Mouse (Mus musculus) adipose tissue, adult 10 weeks (tissue): ENCODE results near the gene Olfr913. TPM values are rescaled to one million over a fixed set of nuclear protein-coding genes. Genes with fewer than 3 reads are reported as not detected.

Experiments
- polyA plus RNA-seq: library from polyadenylated mRNA; stranded (reverse); fragments of 350-450 nt; fragmentation: Illumina TruSeq; extraction: RNeasy Lipid Tissue Mini Kit (QIAGEN cat#74804); gene quantifications from one replicate; pipeline ENCODE4 v1.2.3, GENCODE M21; 2014; ENCODE audit warnings: low read depth, low replicate concordance

Olfr913 gene
- polyA plus RNA-seq: not detected

DNA sequence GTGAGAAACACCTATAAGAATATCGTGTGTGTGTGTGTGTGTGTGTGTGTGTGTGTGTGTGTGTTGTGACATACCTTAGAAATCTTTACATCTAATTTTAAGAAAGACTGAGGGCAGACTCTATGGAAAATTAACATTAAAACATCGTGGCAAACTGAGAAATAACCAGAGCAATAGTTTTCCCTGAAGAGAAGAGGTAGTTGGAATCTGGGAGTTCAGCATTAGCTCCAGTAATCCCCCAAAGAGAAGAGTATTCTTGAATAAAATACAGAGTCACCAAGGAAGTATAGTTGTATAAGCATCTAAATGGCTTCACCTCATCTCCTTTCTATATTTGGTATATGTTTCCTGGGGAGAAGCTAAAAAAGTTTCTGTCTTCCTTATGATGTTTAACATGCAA is at the start of gene Olfr913:
Olfr913 (plus strand) TSS at position 301 of the 400 bp plus-strand sequence.

DNA sequence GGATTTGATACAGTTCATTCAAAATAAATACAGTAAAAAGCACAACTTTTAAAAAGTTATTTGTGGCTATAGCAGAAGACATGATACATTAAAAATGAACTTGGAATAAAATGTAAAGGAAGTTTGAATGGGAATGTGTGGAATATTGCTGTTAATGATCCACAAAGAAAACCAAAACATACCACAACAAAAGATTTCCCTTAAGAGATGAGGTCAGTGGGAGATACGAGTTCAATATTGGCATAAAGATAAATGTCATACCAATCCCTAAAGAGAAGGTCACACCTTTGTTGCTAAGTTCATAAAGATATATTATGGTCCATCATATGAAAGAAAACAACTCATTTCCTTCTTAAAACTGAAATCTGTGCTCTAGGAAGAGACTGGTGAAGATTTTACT is 12.7 kb upstream of the Olfr913 start, which contains the start of gene Olfr912:
Olfr912 (plus strand) TSS at position 301 of the 400 bp plus-strand sequence.

DNA sequence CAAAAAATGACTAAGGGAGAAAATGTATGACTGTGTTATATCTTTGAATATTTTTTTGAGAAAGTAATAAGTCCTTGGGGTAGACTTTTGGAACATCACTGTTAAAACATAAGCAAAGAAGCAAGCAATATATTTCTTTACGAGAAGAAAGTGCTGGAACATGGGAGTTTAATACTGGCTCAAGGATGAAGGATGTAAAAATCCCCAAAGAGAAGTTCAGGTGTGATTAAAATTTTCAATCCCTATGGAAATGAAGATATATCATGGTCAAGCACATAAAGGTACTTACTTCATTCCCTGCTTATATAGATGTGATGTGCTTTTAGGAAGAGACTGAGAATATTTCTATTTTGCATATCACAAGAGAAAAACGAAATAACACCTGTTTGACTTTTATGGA is 12.2 kb downstream of the Olfr913 start, which contains the start of gene Olfr914:
Olfr914 (plus strand) TSS at position 301 of the 400 bp plus-strand sequence.

Other genes starting within 250 kb of the Olfr913 start
- gene Olfr898, start 244.3 kb upstream of the Olfr913 start, polyA plus RNA-seq: not detected
- gene Olfr250, start 225.9 kb upstream of the Olfr913 start, polyA plus RNA-seq: not detected
- gene Olfr251, start 215.7 kb upstream of the Olfr913 start, polyA plus RNA-seq: not detected
- gene Olfr147, start 191.1 kb upstream of the Olfr913 start, polyA plus RNA-seq: not detected
- not detected for gene Olfr901, start 163.3 kb upstream of the Olfr913 start, polyA plus RNA-seq
- not detected for gene Olfr902, start 145.1 kb upstream of the Olfr913 start, polyA plus RNA-seq
- gene Olfr904, start 129.6 kb upstream of the Olfr913 start, polyA plus RNA-seq: not detected
- not detected for gene Olfr905, start 121.7 kb upstream of the Olfr913 start, polyA plus RNA-seq
- not detected for gene Olfr906, start 105.7 kb upstream of the Olfr913 start, polyA plus RNA-seq
- gene Olfr907, start 97.0 kb upstream of the Olfr913 start, polyA plus RNA-seq: not detected
- gene Olfr911-ps1, start 71.2 kb upstream of the Olfr913 start, polyA plus RNA-seq: not detected
- not detected for gene Olfr910, start 54.9 kb upstream of the Olfr913 start, polyA plus RNA-seq
- not detected for gene Olfr912, start 12.6 kb upstream of the Olfr913 start, polyA plus RNA-seq
- gene Olfr914, start 12.3 kb downstream of the Olfr913 start, polyA plus RNA-seq: not detected
- gene Olfr916, start 67.1 kb downstream of the Olfr913 start, polyA plus RNA-seq: not detected
- gene Olfr917, start 73.1 kb downstream of the Olfr913 start, polyA plus RNA-seq: not detected
- gene Olfr918, start 81.8 kb downstream of the Olfr913 start, polyA plus RNA-seq: not detected
- not detected for gene Olfr919, start 110.9 kb downstream of the Olfr913 start, polyA plus RNA-seq
- 28.2 TPM for gene Vwa5a, start 125.5 kb downstream of the Olfr913 start, polyA plus RNA-seq
- gene Olfr920, start 159.5 kb downstream of the Olfr913 start, polyA plus RNA-seq: 0.37 TPM
- gene Olfr921, start 180.3 kb downstream of the Olfr913 start, polyA plus RNA-seq: not detected
- gene Olfr922, start 221.9 kb downstream of the Olfr913 start, polyA plus RNA-seq: not detected
- not detected for gene Olfr923, start 233.8 kb downstream of the Olfr913 start, polyA plus RNA-seq